Mouse (Mus musculus) cerebellum, postnatal 4 days (tissue): Measurements from ENCODE around the gene Kctd4.
"Not testable (repeated sequence)": the region's sequence is repeated elsewhere in the genome, so short reads cannot be mapped to it uniquely, and the experiment has no call there.

Experiments used
- DNase-seq, 2 experiments: peaks; one replicate each; pipeline ENCODE4 v3.0.0; 2022; ENCODE audit warnings: low spot score in 2 of 2, mixed read lengths in 1 of 2

Kctd4 gene

DNA sequence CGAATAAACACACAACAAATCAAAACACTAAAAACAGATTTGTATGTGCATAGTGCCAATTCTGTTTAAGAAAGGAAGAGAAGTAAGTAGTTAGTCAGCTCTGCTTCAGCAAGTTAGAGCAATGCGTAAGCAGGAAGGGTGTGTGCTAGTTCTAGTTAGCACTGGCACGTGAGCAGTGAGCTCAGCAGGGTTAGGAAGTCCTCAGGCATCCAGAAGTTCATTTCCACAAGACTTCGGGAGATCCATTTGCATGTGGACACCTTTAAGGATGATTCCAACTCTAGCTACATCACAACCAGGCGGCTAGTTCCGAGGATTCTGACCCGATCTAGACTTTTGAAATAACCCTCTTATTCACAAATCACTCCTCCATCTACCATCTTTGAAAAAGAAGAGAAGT is at the start of gene Kctd4:
TSS of gene Kctd4 (plus strand) at position 244 of the 400 bp plus-strand sequence.
- DNase-seq: no peak

DNA sequence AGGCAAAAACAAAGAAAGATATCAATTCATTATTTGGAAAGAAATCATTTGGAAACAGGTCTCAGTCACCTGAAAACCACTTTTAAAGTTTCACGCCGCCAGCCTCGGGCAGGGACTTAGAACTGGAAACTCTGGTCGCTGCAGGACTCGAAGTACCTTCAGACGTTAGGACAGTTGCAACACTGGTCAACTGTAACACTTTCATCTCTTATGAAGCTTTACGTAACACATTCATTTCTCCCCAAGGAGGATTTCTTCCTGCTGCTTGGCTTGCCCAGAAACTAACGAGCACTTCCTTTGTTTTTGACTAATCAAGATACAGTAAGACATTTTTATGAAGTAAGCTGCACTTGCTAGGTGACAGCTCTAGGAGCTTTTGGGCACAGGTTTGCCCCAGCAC is 47.9 kb upstream of the Kctd4 start:
- DNase-seq: no peak

- DNase-seq: no peak
These were observed 42.8 kb upstream of the Kctd4 start for GRCm38 (mm10) chr14:75911968-75912367.

- no peak for DNase-seq
These were observed 42.1 kb upstream of the Kctd4 start for GRCm38 (mm10) chr14:75912665-75913064.

- DNase-seq: no peak
These were observed 31.3 kb upstream of the Kctd4 start for GRCm38 (mm10) chr14:75923314-75924052.

DNA sequence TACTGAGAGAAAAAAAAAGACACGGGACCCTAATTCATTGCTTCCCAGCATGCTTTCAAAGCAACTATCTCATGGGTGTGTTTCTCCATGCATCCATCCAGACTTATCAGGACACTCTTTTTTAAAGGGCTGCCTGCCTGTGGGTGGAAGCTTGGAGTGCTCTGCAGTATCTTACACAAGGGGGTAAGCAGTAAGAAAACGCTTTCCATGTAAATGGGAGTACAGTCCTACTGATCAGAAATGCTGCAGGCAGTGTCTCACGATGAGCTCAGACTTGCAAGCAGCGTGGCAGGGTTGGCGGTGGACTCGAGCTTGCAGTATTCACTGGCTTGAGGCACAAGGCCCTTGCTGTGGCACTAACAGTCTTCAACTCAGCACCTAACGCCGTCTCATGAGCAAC is 25.1 kb upstream of the Kctd4 start:
- DNase-seq: not testable (repeated sequence)

GRCm38 (mm10) chr14:75931266-75931665 is 23.5 kb upstream of the Kctd4 start:
- no peak for DNase-seq

DNA sequence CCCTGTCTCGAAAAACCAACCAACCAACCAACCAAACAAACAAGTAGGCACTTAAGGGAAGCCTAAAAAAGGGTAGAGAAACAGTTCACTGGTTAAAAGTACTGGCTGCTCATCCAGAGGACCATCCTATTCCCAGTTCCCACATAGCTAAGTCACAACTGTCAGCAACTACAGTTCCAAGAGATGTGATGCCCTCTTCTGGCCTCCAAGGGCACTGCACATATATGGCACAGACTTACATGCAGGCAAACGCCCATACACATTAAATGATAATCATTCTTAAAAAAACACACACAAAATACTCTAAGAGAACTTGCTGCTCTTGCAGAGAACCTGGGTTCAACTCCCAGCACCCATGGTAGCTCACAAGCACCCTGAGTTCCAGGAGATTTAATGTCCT is 20.4 kb upstream of the Kctd4 start:
- DNase-seq: no peak

DNA sequence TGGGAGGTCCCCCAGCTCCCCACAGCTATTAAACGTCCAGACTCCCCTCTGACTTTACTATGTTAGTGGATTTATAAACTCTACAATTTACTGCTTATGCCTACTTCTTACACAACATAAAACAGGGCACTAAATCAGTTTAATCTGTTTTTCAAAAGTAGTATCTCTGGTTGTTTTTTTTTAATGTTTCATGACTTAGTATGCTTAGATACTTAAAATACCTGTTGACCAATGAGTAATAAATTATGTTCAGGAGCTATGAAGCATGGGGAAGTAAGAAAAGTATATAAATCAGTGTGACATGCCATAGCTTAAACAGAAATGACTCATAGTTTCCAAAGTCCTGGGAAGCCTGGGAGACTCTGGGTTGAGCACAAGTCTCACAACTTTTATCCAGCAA is 17.1 kb upstream of the Kctd4 start:
- no peak for DNase-seq

- no peak for DNase-seq
These were observed 13.3 kb upstream of the Kctd4 start for GRCm38 (mm10) chr14:75941500-75941899.

DNA sequence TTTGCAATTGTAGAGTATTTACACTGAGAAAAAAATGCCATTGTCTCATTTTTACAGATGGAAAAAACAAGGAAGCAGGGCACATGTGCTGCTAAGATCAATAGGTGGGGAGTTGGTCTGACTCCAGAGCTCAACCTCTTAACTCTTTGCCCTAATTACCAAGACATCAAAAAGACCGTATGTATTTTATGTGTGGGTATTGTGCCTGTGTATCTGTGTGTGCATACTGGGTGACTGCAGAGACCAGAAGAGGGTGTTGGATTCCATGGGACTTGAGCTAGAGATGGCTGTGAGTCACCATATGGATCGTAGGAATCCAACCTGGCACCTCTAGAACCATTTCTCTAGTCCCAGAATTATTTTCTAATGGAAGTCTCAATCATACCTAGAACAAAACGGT is 12.4 kb upstream of the Kctd4 start:
- DNase-seq: no peak

DNA sequence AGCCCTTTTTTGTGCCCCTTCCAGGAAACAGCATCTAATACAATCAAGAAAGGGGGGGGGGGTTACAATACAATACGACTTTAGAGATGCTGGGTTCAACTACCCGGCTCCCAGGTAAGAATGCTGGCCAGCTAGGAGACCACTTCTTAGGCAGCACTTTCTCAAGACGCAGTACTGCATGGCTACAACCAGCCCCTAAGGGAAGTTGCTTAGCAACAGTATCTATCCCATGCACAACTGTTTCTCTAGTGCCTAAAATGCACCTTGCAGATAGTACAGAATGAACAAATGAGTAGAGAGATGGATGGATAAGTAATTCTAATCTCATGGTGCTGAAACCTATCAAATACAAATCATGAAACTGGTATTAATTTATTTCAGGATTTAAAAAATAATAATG is 7.1 kb upstream of the Kctd4 start:
- DNase-seq: no peak

DNA sequence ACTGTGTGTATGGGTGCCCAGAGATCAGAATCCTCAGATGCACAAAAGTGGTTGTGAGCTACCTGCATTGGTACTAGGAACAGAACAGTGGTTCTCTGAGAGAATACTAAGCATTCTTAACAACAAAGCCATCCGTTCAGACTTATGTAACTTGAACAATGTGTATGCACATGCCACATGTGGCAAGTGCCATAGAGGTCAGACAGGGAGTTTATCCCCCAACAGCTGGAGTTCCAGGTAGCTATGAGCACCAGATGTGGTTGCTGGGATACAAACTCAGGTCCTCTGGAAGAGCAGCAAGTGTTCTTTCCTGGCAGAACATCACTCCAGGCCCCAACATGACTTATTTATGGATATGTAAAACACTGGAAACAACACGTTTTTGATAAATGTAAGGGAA is 1.8 kb upstream of the Kctd4 start:
- DNase-seq: no peak

GRCm38 (mm10) chr14:75962250-75962649 is 7.4 kb downstream of the Kctd4 start:
- DNase-seq: peak in 1 of 2 experiments; percentile 13

- no peak for DNase-seq
These were observed 8.4 kb downstream of the Kctd4 start for GRCm38 (mm10) chr14:75963215-75963614.

DNA sequence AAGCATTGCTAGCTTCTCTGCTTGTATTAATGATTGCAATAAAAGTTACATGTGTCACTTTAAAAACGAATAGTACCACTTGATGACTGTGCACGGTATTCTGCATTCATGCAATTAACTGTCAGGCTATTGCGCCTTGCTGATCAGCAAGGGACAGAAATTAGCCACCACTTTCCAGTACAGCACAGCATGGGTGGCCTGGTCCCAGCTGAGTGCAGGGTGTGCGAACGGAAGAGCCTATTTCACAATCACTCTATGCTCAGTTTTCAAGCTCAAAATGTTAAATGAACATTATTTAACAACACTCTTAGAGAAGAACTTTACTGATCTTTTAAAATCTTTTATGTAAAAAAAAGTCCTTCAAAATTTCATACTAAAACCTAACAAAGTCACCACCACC is 9.2 kb downstream of the Kctd4 start:
- DNase-seq: no peak

- DNase-seq: no peak
These were observed 9.6 kb downstream of the Kctd4 start for GRCm38 (mm10) chr14:75964433-75964832.

- DNase-seq: no peak
These were observed 12.5 kb downstream of the Kctd4 start for GRCm38 (mm10) chr14:75967291-75967690.

- DNase-seq: no peak
These were observed 21.3 kb downstream of the Kctd4 start for GRCm38 (mm10) chr14:75976107-75976506.

- DNase-seq: no peak
These were observed 26.4 kb downstream of the Kctd4 start for GRCm38 (mm10) chr14:75981231-75981630.

DNA sequence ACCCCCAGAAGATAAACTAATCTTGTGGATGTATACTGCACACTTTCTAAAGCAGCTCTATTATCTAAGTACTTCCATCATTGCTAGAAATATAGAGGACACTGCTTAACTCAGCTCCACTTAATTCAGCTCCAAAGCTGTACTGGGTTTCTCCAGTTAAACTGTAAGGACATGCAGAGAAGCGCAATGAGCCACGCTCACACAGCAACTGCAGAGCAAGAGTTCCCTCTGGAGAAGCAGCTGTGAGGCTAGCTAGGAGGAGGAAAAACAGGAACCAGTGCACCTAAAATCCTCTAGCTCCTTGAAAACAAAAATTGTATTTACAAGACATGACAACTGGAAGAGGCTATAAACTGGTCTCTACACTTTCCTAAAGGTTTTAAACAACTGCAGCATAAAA is 29.1 kb downstream of the Kctd4 start:
- no peak for DNase-seq

GRCm38 (mm10) chr14:75985112-75985511 is 30.3 kb downstream of the Kctd4 start:
- no peak for DNase-seq

GRCm38 (mm10) chr14:75986878-75987483 is 32.2 kb downstream of the Kctd4 start:
- DNase-seq: no peak

DNA sequence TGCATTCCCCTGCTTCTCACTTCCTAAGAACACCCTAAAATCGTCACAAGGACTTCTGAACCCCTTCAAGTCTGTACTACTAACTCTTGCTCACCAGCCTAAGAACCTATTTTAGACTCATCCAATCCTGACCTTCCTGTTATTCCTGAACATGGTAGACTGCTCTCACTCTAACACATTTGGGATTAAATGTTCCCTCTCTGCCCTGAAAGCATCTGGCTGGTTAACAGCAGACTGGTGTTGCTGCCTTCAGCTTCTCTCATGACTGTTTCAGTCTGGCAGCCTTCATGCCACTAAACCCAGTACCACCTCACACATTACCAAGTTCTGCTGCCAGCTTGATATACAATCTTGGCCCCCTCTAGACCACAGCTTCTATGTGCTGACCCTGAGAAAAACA is 34.4 kb downstream of the Kctd4 start:
- no peak for DNase-seq
